Mouse (Mus musculus): ENCODE measurements around the gene Erc1.
A peak's percentile ranks its signal among the peaks of the same experiment; 100 is the strongest.

Erc1 gene

DNA sequence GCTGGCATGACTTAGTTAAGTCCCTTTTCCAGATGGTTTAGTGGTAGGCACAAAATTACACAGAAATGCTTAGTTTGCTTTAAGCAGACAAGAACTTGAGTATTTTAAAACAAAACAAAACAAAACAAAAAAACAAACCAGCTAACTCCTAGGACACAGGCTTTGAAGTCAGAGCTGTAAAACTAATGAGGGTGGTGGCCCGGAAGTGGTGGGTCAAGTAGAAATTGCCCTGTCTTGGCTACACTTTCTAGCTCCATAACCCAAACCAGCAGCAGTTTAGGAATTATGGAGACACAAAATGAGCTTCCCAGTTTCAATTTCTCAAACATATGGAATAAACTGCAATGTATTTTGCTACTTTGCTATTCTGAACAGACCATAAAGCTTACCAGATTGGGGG is 263.9 kb downstream of the Erc1 start:
- no peak for DNase-seq

DNA sequence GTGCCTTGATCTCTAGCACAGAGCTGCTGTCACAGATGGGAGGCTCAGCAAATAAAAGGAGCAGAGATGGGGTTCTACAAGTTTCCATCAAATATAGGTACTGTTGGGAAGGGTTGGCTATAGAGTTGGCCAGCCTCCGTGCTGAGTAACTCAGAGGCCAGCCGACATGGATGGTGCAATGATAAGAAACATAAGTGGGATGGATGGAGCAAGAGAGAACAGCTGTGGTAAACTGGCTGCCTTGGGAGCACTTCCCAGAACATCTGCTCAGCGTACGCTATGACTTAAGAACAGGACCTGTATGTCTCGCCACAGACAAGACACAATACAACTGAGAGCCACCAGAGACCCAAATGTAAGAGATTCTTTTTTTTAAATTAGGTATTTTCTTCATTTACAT is 264.8 kb downstream of the Erc1 start:
- DNase-seq: no peak

DNA sequence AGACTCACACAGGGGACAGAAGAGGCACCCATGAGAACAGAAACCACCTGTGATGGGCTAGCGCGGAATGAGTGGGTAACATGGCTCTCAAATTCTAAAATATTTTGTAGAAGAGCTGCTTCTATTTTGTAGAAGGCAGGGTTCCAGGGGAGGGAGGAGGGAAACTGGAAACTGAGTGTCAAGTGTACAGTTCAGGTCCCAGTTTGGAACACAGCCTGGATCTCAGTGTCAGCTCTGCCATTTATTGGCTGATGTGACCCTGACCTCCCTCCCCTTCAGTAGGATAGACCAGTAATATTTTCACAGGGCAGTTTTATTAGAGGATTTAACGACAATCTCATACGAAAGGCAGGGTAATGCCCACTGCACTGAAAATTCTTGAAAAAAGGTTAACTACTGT is 271.3 kb downstream of the Erc1 start:
- DNase-seq: no peak

DNA sequence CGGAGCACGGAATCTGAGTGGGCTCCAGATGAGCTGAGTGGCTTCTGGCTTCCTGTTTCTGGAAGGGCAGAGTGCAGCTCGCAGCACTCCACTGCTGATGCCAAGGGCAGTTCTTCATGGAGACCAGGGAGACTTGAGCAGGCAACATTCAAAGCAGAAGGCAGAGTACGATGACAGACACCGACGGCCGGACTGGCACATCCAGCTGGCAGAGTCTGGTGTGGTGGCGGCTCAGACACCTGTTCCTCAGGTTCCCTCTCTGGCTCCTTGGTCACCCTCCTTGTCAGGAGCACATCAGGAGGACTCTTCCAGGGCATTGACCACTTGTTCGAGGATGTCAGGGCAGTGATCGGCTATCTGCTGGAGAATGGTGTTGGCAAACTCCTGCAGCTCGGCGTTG is 272.6 kb downstream of the Erc1 start:
- no peak for DNase-seq

DNA sequence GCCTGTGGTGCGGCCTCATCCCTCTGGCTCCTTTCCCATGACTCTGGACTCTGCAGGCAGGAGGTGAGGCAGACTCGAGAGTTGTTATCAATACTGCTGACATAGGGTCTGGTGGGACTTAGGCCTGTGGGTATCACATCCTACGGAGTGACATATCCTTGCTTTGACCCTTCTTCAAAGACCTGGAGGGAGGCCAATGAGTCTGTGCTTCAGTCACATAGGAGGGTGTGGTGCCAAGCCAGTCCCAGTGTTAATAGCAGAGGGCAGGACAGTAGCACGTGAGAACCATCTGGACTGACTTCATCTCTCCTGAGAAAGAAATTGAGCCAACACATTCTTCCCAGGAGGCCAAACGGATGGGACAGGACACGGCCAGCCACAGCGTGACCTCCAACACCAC is 275.7 kb downstream of the Erc1 start:
- no peak for DNase-seq

DNA sequence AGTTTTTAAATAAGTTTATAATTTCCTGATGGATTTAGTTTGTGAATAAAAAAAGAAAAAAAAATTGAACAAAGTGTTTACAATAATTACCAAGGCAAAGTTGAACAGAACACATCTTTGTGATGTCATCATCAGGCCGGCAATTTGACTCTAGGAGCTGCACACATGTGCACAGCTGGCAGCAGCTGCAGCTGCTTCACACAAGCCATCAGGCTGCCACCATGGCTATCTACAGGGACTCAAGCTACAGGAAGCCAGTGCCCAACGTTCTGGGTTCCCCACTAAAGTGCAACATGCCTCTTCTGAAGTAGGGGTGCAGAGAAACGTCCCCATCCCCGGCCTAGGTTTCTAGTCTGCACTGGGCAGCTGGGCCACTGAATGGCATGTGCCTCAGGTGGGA is 277.2 kb downstream of the Erc1 start:
- DNase-seq: peak; percentile 31

DNA sequence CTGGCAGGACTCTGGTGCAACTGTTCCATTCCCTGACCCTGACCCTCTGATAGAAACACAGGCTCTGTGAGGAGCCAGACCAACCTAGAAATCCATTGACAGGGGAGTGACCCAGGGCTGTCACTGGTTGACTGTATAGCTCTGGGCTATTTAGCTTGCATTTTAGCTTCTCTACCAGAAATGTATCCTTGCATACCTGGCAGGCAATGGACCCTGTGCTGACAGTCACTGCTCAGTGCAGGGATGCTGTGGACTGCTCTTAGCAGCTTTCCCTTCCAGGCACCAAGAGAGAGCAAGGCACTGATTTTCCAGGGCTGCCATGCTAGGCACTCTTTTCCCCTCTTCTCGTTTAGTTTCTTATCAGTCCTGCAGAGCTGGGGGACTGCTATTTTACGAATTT is 279.6 kb downstream of the Erc1 start:
- DNase-seq: no peak

DNA sequence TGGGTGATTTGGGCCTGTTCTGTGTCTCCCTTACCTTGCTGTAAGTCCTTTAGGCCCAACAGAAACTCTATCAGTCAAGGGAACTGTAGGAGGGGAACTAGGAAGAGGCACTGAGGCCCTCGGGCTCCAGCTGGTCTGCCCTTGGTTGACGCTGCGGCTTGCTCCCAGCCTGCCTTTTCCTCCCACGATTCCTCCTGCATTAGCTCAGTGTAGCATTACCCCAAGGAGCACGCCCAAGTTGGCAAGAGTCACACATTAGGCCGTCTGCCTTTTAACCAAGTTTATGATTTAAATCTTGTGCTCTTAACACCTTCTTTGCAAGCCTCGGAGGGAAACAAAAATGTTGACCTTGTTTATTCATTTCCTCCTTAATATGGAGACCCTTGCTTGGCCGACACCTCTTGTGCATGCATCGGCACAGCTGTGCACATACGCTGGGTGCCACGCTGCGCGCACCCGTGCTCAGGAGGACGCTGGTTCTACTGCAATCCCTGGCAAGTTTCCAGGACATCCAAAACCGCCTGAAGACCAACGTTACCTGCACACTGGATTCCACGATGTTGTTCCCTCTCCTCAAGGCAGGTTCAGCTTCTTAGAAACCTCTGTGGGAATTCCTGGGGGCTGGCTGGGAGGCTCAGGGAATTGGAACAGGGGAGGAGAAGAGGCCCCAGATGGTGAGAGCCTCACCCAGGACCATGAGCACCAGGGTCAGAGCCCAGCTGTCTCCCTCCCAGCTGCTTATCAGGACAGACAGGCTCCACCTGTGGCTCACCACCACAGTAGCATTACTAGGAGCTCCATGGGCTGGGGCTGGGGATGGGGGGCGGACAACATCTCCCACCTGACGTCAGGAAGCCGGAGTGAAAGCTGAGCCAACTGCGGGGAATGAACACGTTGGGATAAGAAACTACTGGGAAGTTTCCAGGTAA is 282.3 kb downstream of the Erc1 start:
- DNase-seq: no peak

DNA sequence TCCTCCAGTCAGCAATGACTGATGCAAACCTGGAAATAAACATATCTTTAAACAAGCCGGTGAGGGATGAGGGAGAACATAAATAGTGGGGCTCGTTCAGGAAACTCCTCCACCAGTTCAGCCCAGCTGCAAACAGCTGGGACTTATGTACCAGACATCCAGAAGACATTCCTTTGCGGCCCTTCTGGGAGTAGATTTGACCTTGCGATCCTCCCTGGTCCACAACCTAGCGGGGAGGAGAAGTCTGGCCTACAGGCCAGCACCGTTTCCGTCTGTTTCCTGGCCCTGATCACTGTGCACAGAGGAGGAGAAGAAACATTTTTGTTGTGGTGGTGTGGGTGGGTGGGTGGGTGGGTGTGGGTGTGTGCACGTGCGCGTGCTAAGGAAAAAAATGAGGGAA is 285.4 kb downstream of the Erc1 start:
- no peak for DNase-seq

DNA sequence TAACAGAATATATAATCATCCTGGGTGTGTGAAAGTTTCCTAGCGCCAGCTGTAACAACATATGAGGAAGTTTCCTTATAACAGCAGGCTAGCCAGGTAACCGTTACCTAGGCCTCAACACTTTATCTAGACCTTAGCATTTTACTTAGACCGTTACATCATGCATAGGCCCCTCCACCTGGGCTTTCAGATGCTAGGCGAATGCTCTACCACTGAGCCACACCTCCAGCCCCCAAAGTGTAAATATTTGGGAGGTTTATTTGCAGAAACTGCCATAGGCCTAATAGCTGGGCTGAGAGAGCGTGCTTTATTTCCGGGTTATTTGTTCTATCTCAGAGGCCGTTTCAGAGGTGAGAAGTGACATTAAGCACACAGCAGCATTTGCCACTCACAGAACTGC is 289.1 kb downstream of the Erc1 start:
- no peak for DNase-seq

DNA sequence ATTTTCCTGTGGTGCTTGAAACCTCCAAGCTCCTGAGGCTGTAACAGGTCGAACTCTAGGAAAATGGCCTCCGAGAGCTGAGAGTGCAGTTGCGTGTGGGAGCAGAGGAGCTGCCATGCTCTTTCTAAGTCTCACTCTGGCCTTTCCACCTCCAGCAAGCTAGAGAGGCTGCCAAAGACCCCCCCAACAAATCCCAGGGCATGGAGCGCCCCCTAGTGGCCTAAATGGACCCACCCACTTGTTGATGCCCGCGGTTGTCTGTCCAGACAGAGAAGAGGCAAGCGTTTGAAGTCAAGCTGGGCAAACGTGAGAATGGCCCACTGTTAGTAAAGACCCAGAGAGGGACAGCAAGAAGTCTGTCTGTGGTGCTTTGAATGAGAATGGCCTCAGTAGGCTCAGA is 293.5 kb downstream of the Erc1 start:
- DNase-seq: peak; percentile 32

DNA sequence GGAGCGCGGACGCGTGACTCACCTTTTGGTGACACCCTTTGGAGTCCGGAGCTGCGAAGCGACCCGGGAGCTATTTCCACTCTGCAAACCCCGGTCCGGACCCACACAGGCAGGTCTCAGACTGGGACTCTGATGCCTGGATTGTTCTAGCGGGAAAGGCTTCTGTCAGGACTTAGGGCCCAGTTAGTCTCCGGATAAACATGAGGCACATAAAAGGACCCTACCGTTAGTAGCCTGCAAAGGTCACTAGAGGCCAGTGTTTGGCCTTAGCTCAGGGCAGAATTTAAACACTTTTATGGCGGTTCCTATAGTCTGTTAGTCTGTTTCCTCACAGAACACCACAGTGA is 303.5 kb downstream of the Erc1 start:
- DNase-seq: no peak

DNA sequence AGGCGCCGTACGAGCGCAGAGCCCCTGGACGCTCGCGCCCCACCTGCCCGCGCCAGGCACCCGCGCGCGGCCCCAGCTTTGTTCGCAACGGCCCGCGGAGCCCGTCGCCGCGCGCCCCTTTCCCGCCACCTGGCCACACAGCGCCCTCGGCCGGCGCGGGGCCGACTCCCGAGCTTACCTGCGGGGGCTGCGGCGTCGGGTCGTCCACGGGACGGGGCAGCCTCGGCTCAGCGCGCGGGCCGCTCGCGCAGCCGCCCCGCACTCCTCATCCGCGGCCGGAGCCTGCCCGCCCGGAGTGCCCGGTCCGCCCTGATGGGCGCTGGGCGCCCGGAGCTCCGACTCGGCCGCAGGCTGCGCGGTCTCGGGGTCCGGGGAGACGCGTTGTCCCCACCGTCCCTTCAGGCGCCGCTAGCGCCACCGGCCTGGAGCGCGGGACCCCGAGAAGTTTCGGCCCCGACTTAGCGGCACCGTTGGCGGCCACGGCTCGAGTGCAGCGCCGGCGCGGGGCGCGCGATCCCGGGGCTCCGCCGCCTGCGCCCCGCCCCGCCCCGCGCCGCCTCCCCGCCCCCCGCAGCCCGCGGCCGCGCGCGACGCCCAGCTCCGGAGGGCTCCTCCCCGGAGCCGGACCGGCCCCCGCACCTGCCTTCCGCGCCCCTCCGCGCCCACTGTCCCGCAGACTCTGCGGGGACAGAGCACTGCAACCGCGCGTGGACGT is 304.0 kb downstream of the Erc1 start, which contains the start of gene Wnt5b:
Gene Wnt5b (minus strand): TSS at position 545 of the 715 bp plus-strand sequence.
- DNase-seq: peak; percentile 59

DNA sequence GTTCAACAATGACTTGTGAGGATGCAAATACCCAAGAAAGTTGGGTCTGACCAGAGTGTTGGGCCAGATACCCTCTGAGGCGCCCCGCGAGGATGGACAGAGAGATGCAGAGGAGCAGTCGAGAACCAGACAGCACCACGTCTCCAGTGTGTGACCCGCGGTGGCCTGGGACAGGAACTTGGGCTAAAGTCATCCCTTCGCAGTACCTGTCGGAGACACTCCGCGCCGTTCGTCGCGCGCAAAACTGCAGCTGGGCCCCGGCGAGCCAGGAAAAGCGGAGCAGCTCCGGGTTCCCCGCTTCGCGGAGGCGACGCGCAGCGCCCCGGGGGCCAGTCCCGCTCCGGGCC is 304.5 kb downstream of the Erc1 start:
- DNase-seq: peak; percentile 59

DNA sequence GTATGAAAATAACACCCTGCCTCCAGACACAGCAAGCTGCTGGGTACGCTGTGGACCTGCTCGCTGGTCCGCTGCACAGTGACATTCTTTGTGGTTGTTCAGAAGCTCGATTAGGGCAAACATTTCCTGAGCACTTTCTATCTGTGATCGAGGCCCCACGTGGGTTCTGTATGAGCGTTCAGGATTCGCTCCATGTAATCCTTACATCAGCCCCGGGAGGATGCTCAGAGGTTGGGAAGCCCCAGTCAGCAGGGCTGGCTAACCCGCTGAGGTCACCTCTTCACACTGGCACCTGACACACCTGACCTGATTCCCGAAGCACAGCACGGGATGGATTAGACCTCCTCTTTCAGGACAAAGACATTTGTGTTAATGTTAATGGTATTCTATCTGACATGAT is 312.1 kb downstream of the Erc1 start:
- DNase-seq: no peak

DNA sequence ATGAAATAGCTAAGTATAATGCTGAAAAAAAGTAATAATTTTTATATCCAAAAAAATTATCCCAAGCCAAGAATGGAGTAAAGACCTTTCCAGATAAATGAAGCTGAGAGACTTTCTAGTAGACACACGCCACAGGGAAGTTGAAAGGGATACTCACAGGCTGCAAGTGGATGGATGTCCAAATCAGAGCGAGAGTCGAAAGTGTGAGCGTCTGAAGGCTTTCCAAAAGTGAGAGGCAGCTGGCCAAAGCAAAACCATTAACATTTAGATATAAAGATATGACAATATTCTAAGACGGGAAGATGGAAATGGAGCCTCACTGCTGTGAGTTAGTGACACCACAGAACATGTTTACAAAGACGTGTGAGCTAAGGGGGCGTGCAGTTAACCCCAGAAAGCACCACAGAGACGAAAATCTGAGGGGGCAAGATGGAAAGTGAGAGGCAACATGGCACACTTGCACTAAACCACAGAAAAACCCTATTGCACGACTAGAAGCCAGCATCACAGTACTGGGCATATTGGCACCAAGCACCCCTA is 314.7 kb downstream of the Erc1 start:
- DNase-seq: no peak

DNA sequence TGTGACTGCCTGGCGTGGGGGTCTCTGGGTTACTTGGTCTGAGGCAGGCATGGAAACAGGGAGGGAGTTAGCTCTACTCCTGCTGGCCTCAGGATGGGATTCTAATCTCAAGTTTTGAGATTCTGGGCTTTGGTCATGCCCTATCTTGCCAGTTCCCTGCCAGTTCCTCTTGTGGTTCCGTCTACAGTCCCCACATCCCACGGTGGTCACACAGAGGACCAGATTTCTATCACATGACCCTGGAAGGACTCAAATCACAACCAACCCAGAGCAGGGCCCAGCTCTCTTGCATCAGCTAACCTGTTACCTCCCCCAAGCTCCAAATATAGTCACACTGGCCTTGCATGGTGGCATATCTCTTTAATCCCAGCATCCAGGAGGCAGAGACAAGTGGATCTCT is 318.3 kb downstream of the Erc1 start:
- DNase-seq: no peak

DNA sequence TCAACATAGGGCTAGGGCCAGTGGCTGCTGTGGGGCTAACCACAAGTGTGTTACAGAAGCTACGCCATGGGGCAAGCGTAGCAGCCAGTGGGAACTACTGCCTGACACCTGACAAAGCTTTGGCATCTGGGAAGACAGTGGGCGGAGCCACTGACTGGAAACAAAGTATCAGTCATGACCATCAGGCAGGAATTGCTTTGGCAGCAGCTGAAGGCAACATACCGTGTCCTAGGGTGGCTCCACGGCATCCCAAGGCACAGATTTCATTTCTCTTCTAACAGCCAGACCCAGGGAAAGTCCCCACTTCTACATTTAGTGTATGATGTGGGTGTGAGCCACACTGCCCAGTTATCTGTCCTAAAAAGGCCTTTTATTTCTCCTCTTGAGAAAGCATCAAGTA is 321.5 kb downstream of the Erc1 start:
- no peak for DNase-seq

DNA sequence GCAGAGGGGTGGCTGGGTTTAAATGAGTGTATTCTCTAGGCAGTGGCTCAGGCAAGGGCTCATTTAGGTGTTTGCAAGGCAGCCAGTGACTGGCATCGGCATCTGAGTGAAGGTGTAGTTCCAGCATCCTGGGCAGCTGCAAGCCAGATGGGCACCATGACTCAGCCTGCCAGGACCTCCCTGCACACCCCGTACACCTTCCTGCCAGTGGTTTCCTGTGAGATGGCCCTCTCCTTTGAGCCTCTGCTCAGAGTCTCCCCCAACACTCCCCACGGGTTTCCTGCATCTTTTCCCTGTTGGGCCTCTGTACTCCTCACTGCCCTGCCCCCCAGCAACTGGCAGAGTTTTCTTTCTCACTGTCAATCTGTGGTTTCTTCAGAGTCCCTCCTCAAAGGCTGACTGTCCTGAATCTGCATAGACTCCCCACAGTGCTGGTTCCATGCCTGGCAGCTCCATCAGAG is 326.0 kb downstream of the Erc1 start:
- DNase-seq: peak; percentile 62

DNA sequence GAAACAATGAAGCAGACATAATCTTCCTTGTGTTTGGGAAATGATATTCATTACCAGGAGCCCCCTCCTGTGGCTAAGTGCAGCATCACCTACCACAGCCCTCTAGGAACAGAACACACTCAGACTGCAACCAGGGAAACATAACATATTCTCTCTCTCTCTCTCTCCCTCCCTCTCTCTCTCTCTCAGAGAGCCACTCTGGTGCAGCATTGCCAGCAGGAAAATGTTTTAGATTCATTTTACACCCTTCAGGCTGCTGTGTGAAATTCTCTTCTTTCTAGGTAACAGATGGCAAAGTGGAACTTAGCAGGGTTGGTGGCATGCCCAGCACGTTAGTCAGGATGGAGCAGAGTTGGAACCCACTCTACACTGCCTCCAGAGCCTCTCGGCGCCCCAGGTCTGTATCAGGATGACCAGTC is 326.5 kb downstream of the Erc1 start:
- DNase-seq: peak; percentile 49

Data from thymus, postnatal 14 days (tissue).